Mouse (Mus musculus) limb, embryonic 13.5 days (tissue): ENCODE data around the gene Atp5g3. TPM values are rescaled to one million over a fixed set of nuclear protein-coding genes. Genes with fewer than 3 reads are reported as not detected.

Experiments
- ATAC-seq: fragments of 200-750 bp; cut with Nextera tagmentation; 2 replicates; pipeline ENCODE4 v1.8.0; 2017; ENCODE audit warnings: low read depth, moderate number of reproducible peaks, moderate TSS enrichment; ENCODE audit not compliant: low FRiP score
- H3K27ac ChIP-seq: fragments of 300-500 bp; sonication (generic); 2 replicates; pipeline ENCODE4 v1.5.1; 2015; ENCODE audit warnings: inconsistent platforms, mild to moderate bottlenecking, moderate library complexity
- H3K27me3 ChIP-seq: fragments of 300-500 bp; sonication (generic); 2 replicates; pipeline ENCODE4 v1.6.1; 2015; ENCODE audit warnings: mild to moderate bottlenecking, inconsistent platforms
- H3K36me3 ChIP-seq: fragments of 300-500 bp; sonication (generic); 2 replicates; pipeline ENCODE4 v1.6.1; 2015; ENCODE audit warnings: inconsistent platforms, mild to moderate bottlenecking, moderate library complexity
- H3K4me1 ChIP-seq: fragments of 300-500 bp; sonication (generic); 2 replicates; pipeline ENCODE4 v1.6.1; 2015; ENCODE audit warnings: inconsistent platforms
- H3K4me2 ChIP-seq: fragments of 300-500 bp; sonication (generic); replicated peaks from 2 replicates; pipeline ENCODE4 v1.6.1; 2015; ENCODE audit warnings: inconsistent platforms, mild to moderate bottlenecking, moderate library complexity
- H3K4me3 ChIP-seq: fragments of 300-500 bp; sonication (generic); 2 replicates; pipeline ENCODE4 v1.5.1; 2015; ENCODE audit warnings: moderate library complexity, mild to moderate bottlenecking, inconsistent platforms
- H3K9ac ChIP-seq: fragments of 300-500 bp; sonication (generic); 2 replicates; pipeline ENCODE4 v1.6.1; 2015; ENCODE audit warnings: mild to moderate bottlenecking, inconsistent platforms
- H3K9me3 ChIP-seq: fragments of 300-500 bp; sonication (generic); 2 replicates; pipeline ENCODE4 v1.6.1; 2016; ENCODE audit warnings: inconsistent platforms
- WGBS: fragments of 180-500 bp; shearing (Covaris S2); methylation state at CpG from one replicate; pipeline ENCODE4 v1.1.7; 2015; 5-methylcytosine and 5-hydroxymethylcytosine counted together
- polyA plus RNA-seq: library from polyadenylated mRNA; unstranded; fragments of >200 nt; fragmentation: Nextera tagmentation; extraction: Ambion mirVana; gene quantifications from 2 replicates; pipeline ENCODE4 v1.2.1, GENCODE M21; 2015

Gene Atp5g3
- polyA plus RNA-seq, 1 experiment from 2014 or later = 1,028 TPM

GRCm38 (mm10) chr2:73893473-73894270, 17.5 kb downstream of the Atp5g3 start:
- Histone ChIP-seq H3K4me3 (peak overlapping the region; percentile 97), H3K4me1 (peaks cover 14% of the 10 kb centered on the region), H3K9me3 (no peaks in the 10 kb centered on the region), H3K36me3 (no peaks in the 10 kb centered on the region), H3K4me2 (peak overlapping the region; percentile 67), H3K9ac (peak overlapping the region; percentile 74), H3K27ac (peak overlapping the region; percentile 85; the same call in 1 of the 2 replicates), H3K27me3 (no peaks in the 10 kb centered on the region)
- WGBS = 71% methylated on average over 22 of the region's 22 CpGs
- ATAC-seq = no peak

GRCm38 (mm10) chr2:73892464-73893296, 18.4 kb downstream of the Atp5g3 start, which contains the start of gene Atf2:
Atf2 (minus strand) TSS chr2:73892639.
- H3K4me1 ChIP-seq = peaks cover 14% of the 10 kb centered on the region
- peak within 1 kb of the TSS; percentile 97 for H3K4me3 ChIP-seq
- under 1% methylated on average over 62 of the region's 63 CpGs for WGBS
- peak; percentile 96 for ATAC-seq
- no peaks in the 10 kb centered on the region for H3K36me3 ChIP-seq
- no peaks in the 10 kb centered on the region for H3K9me3 ChIP-seq
- peak within 1 kb of the TSS; percentile 91 for H3K27ac ChIP-seq
- peak within 1 kb of the TSS; percentile 97 for H3K9ac ChIP-seq
- H3K27me3 ChIP-seq = no peaks in the 10 kb centered on the region
- H3K4me2 ChIP-seq = peak within 1 kb of the TSS; percentile 89

- Histone ChIP-seq H3K4me1 (peaks cover 14% of the 10 kb centered on the region), H3K4me3 (peak overlapping the region; percentile 97), H3K36me3 (no peaks in the 10 kb centered on the region), H3K27ac (peak overlapping the region; percentile 91), H3K9ac (peak overlapping the region; percentile 97), H3K9me3 (no peaks in the 10 kb centered on the region), H3K4me2 (peak overlapping the region; percentile 89), H3K27me3 (no peaks in the 10 kb centered on the region)
- WGBS = under 1% methylated on average over 45 of the region's 54 CpGs
- peak; percentile 74 for ATAC-seq
Observed at GRCm38 (mm10) chr2:73891701-73892463, 19.2 kb downstream of the Atp5g3 start.

GRCm38 (mm10) chr2:73885997-73886396, 25.1 kb downstream of the Atp5g3 start:
- Histone ChIP-seq H3K4me1 (peaks cover 5% of the 10 kb centered on the region; the same call in 1 of the 2 replicates), H3K4me3 (no peak overlapping the region), H3K9ac (no peak overlapping the region), H3K27me3 (no peaks in the 10 kb centered on the region), H3K4me2 (no peak overlapping the region), H3K9me3 (no peaks in the 10 kb centered on the region), H3K27ac (no peak overlapping the region), H3K36me3 (no peaks in the 10 kb centered on the region)
- no peak for ATAC-seq
- WGBS = 74% methylated on average over 2 of the region's 2 CpGs

DNA sequence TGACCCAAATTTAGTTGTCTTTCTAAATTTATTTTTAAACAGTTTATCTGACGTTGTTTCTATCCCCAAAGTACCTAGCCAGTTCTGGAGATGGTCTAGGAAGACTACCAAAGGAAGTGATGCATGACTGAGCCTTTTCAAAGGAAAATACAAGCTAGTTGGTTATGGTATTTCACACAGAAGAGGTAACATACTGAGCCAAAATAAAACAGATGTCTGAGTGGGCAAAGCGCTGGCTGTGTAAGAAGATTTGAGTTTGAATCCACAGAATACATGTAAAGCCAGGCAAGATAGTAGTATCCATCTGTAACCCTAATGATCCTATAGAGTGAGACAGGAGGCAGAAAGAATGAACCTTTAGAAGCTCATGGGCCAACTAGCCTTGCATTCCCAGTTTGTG, 33.2 kb downstream of the Atp5g3 start:
- Histone ChIP-seq H3K4me1 (no peaks in the 10 kb centered on the region), H3K9me3 (no peaks in the 10 kb centered on the region), H3K36me3 (peaks cover 20% of the 10 kb centered on the region), H3K4me3 (no peak overlapping the region), H3K4me2 (no peak overlapping the region), H3K27me3 (no peaks in the 10 kb centered on the region), H3K9ac (no peak overlapping the region), H3K27ac (no peak overlapping the region)
- 87% methylated on average over 2 of the region's 2 CpGs for WGBS
- ATAC-seq = no peak

- H3K36me3 ChIP-seq = peaks cover 38% of the 10 kb centered on the region
- no peaks in the 10 kb centered on the region for H3K27me3 ChIP-seq
- H3K9me3 ChIP-seq = no peaks in the 10 kb centered on the region
- H3K27ac ChIP-seq = no peak overlapping the region
- no peak for ATAC-seq
- WGBS = 78% methylated on average over 16 of the region's 16 CpGs
- H3K4me1 ChIP-seq = no peaks in the 10 kb centered on the region
- H3K4me2 ChIP-seq = no peak overlapping the region
- H3K9ac ChIP-seq = no peak overlapping the region
- no peak overlapping the region for H3K4me3 ChIP-seq
Observed at GRCm38 (mm10) chr2:73867764-73868487, 43.2 kb downstream of the Atp5g3 start.

GRCm38 (mm10) chr2:73860046-73860624, 51.0 kb downstream of the Atp5g3 start:
- Histone ChIP-seq H3K9me3 (no peaks in the 10 kb centered on the region), H3K4me3 (no peak overlapping the region), H3K36me3 (peaks cover 10% of the 10 kb centered on the region; the same call in 1 of the 2 replicates), H3K4me2 (no peak overlapping the region), H3K4me1 (no peaks in the 10 kb centered on the region), H3K27ac (no peak overlapping the region), H3K27me3 (no peaks in the 10 kb centered on the region), H3K9ac (no peak overlapping the region)
- WGBS = 86% methylated on average over 4 of the region's 4 CpGs
- no peak for ATAC-seq

Other genes starting within 250 kb of the Atp5g3 start
- gene Chn1, start 136.0 kb downstream of the Atp5g3 start, polyA plus RNA-seq = 26.1 and 28.4 TPM in 2 replicates
- gene Atf2, start 18.7 kb downstream of the Atp5g3 start, polyA plus RNA-seq = 73.3 and 77.1 TPM in 2 replicates